Mouse (Mus musculus): ENCODE data around the gene Olfr95.
A peak's percentile ranks its signal among the peaks of the same experiment; 100 is the strongest.
"Not testable (repeated sequence)": the region's sequence is repeated elsewhere in the genome, so short reads cannot be mapped to it uniquely, and the experiment has no call there.

Olfr95 gene

GRCm38 (mm10) chr17:37213018-37213417 is at the start of gene Olfr95:
Gene Olfr95 (minus strand): TSS chr17:37213118.
- DNase-seq (ENCODE audit: extremely low spot score, low read depth, low spot score): no peak

- no peak for DNase-seq (ENCODE audit: extremely low spot score, low read depth, low spot score)
Measured at GRCm38 (mm10) chr17:37250544-37250943, 37.6 kb upstream of the Olfr95 start.

- DNase-seq (ENCODE audit: extremely low spot score, low read depth, low spot score): no peak
Measured at GRCm38 (mm10) chr17:37249460-37249859, 36.5 kb upstream of the Olfr95 start.

GRCm38 (mm10) chr17:37246715-37247114 is 33.8 kb upstream of the Olfr95 start:
- DNase-seq (ENCODE audit: extremely low spot score, low read depth, low spot score): no peak

GRCm38 (mm10) chr17:37242198-37242597 is 29.3 kb upstream of the Olfr95 start:
- DNase-seq (ENCODE audit: extremely low spot score, low read depth, low spot score): no peak

- not testable (repeated sequence) for DNase-seq (ENCODE audit: extremely low spot score, low read depth, low spot score)
Measured at GRCm38 (mm10) chr17:37237230-37237629, 24.3 kb upstream of the Olfr95 start, which contains the start of gene Olfr97. Gene Olfr97 (minus strand): TSS chr17:37237330.

GRCm38 (mm10) chr17:37221879-37222278 is 9.0 kb upstream of the Olfr95 start:
- DNase-seq (ENCODE audit: extremely low spot score, low read depth, low spot score): no peak

- no peak for DNase-seq (ENCODE audit: extremely low spot score, low read depth, low spot score)
Measured at GRCm38 (mm10) chr17:37219846-37220245, 6.9 kb upstream of the Olfr95 start, which contains the start of gene Olfr96. Gene Olfr96 (plus strand): TSS chr17:37220146.

GRCm38 (mm10) chr17:37218486-37218885 is 5.6 kb upstream of the Olfr95 start:
- no peak for DNase-seq (ENCODE audit: extremely low spot score, low read depth, low spot score)

- no peak for DNase-seq (ENCODE audit: extremely low spot score, low read depth, low spot score)
Measured at GRCm38 (mm10) chr17:37210884-37211768, 1.8 kb downstream of the Olfr95 start.

- DNase-seq (ENCODE audit: extremely low spot score, low read depth, low spot score): no peak
Measured at GRCm38 (mm10) chr17:37203917-37204236, 9.0 kb downstream of the Olfr95 start.

GRCm38 (mm10) chr17:37203206-37203916 is 9.6 kb downstream of the Olfr95 start:
- peak; percentile 81 for DNase-seq (ENCODE audit: extremely low spot score, low read depth, low spot score)

GRCm38 (mm10) chr17:37200894-37201293 is 12.0 kb downstream of the Olfr95 start, which contains the start of gene Olfr94:
Gene Olfr94 (minus strand): TSS chr17:37200994.
- DNase-seq (ENCODE audit: extremely low spot score, low read depth, low spot score): no peak

GRCm38 (mm10) chr17:37196845-37197724 is 15.8 kb downstream of the Olfr95 start:
- no peak for DNase-seq (ENCODE audit: extremely low spot score, low read depth, low spot score)

GRCm38 (mm10) chr17:37194782-37195181 is 18.1 kb downstream of the Olfr95 start:
- DNase-seq (ENCODE audit: extremely low spot score, low read depth, low spot score): no peak

GRCm38 (mm10) chr17:37193656-37194055 is 19.3 kb downstream of the Olfr95 start, which contains the start of gene Ubd:
Gene Ubd (plus strand): TSS chr17:37193892.
- DNase-seq (ENCODE audit: extremely low spot score, low read depth, low spot score): no peak

- DNase-seq (ENCODE audit: extremely low spot score, low read depth, low spot score): no peak
Measured at GRCm38 (mm10) chr17:37193032-37193431, 19.9 kb downstream of the Olfr95 start.

GRCm38 (mm10) chr17:37190711-37191110 is 22.2 kb downstream of the Olfr95 start:
- DNase-seq (ENCODE audit: extremely low spot score, low read depth, low spot score): peak; percentile 39

- no peak for DNase-seq (ENCODE audit: extremely low spot score, low read depth, low spot score)
Measured at GRCm38 (mm10) chr17:37185474-37185873, 27.4 kb downstream of the Olfr95 start.

GRCm38 (mm10) chr17:37161394-37161793 is 51.5 kb downstream of the Olfr95 start, which contains the start of gene Olfr93:
Gene Olfr93 (minus strand): TSS chr17:37161494.
- DNase-seq (ENCODE audit: extremely low spot score, low read depth, low spot score): no peak
